Mouse (Mus musculus): ENCODE measurements at regions not wholly inside any gene's neighbourhood (a gene's known extent, or its start where the extent isn't known, plus 50 kb on each side); places are given as distances from the start of the nearest gene placed in this dataset.

DNA sequence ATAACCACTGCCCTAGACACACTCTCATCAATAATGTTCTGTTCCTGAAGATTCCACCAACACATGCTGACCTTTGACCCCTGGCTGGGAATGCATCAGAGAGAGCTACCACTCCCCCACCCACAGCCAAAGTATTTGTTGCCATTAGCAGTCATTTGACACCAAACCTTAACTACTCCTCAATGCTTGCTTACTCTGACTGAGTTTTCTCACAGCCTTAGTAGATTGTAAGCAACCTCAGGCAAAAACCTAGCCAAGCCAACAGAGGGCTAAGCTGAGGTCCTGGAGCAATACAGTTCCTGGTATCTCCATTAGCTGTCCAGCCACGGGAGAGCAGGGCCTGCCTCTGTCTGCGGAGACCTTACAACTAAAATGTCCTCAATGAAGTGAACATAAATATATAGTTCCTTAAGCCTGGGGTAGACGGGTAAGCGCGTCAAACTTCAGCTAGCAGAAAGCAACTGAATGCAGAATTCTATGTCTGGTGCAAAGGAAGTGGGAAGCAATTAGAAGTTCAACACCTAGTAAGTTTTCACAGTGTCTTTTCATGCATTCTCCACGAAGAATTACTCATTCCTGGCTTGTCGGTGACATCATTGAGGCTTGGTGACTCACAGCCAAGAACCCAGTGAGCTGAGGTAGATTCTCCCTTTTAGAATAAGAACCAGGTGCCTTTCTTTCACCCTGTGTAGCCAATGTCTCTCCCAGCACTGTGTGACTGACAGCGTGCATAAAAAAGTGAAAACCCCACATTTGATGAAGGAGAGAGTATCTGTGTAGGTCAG is 113.6 kb upstream of the Nebl start:
- DNase-seq, result no peak

DNA sequence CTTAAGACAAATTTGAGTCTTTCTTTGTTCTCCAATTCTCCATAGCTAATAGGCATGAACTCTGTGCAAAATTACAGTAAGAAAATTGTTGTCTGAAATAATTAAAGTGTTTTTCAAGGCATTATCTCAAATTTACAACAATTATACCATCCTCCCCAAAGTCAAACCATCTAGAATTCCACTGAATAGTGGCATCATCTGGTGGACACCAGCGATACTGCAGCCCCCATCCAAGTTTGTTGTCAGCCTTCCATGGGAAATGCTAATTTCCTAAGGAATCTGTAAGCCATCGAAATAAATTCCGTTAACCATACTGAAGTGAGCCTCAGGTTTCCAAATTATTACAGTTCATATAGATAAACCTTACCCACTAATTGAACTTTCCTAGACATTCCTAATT is 110.7 kb upstream of the Nebl start:
- no peak for DNase-seq

- no peak for DNase-seq
Observed at GRCm38 (mm10) chr2:17841546-17841945, 110.3 kb upstream of the Nebl start.

GRCm38 (mm10) chr2:17840941-17841498 is 109.8 kb upstream of the Nebl start:
- DNase-seq, result no peak

- no peak for DNase-seq
Observed at GRCm38 (mm10) chr2:17839649-17840048, 108.4 kb upstream of the Nebl start.

GRCm38 (mm10) chr2:17838859-17839581 is 107.8 kb upstream of the Nebl start:
- no peak for DNase-seq

DNA sequence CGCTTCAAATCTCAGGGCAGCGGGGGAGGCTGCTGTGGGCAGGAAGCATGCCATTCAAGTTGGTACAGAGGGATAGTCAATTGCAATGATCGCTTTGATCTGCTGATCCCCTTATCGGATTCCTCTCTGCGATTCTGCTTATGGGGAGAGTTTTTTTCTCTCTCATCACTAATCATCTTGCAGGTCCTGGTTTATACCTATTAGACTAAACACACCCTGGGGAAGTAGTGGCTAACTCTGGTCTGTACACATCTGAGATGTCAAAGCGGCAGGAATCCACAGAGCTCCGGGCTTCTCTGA is 107.1 kb upstream of the Nebl start:
- DNase-seq, result no peak

DNA sequence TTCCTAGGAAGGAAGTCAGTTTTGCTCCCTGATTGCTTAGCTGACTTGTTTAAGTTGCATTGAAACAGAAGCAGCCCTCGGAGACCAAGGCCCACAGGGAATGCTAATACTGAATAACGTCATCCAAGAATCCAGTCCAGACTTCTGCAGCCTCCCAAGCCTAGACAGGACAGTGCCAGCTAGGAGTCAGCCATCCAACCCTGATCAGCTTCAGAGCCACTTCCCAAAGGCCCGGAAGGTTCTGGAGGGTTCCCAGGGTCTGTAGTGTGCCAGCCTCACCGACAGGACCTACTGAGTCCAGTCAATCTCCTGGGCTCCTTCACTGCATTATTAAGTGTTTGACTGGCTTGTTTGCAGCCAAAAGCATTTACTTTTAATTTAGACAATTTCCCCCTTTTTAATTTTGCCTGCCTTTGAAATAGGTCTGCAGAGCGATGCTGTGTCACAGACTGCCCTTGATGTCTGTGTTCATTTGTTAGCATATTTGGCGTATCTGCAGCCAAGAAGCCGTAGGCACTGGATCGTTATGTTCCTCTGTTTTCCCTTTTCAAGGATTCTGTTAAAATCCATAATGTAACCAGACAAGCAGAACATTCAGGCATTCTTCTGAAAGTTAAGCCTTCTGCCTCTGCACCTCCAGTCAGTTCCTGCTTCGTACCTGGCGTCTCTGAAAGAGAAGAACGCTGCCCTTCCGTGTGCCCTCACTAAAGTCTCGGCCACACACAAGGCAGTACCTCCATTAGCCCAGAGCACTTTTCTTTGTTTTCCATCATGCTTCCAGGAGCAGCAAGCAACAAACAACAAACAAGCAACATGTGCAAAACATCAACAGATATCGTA is 106.5 kb upstream of the Nebl start:
- DNase-seq, result no peak

DNA sequence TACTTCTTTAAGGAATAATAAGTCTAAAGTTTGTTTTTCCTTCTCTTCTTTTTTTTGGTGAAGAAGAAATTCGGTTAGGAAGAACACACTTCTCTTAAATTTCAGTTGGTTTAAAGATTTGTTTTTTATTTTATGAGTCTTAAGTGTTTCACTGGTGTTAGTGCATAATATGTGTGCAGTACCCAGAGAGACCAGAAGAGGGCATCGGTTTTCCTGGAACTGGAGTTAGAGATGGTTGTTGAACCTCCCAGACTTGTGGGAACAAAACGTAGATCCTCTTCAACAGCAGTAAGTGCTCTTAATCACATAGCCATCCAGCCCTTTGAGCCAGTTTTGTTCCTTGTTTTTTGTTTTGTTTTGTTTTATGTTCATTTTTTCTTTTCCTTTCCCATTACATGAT is 101.5 kb upstream of the Nebl start:
- no peak for DNase-seq

GRCm38 (mm10) chr2:17830216-17830615 is 99.0 kb upstream of the Nebl start:
- no peak for DNase-seq

GRCm38 (mm10) chr2:17825271-17825670 is 94.0 kb upstream of the Nebl start:
- DNase-seq, result no peak

DNA sequence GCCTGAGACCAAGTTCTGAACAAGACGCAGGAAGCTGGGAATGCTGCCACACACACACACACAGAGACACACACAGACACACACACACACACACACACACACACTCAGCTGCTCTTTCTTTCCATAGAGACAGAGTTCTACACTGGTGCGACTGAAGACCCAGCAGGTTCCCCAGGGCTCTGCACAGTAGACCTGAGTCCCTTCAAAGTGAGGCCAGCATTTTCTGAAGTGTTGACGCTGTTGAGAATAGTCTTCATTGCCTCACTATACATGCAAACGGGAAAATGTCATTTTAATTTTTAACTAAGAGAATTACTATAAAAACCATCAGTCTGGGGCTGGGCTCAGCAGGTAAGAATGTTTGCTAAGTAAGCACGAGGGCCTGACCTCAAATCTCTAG is 92.9 kb upstream of the Nebl start:
- DNase-seq, result no peak

GRCm38 (mm10) chr2:17822621-17823006 is 91.3 kb upstream of the Nebl start:
- no peak for DNase-seq

DNA sequence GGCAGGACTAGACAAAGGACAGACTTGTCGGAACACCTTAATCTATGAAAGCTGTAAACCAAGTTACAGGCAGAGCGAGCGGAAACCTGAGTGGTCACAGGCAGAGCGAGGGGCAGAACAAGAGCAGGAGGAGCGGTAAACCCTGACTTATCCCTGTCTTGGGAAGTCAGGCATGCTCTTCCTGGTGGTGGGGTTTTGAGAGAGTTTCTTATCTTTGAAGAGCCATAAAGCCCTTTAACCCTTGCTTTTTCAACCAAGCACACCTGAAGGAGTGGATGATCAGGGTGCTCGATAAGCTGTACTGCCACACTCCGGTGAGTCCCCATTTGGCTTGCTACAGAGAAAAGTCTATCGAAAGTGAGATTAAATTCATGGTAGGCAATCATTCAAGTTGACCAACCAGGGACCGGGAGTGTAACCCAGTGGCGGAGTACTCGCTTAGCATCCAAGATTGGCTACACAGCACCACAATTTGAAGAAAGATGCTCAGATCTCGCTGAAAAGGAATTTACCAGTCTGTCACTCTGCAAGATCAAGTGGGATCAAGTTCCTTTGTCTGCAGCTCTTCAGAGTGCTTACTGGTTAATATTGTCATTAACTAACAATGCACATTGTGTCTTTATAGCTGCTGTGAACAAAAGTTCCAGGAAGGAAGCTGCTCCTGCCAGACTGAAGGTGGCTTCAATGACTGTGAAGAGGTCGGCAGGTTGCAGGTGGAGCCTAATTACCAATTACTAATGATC is 90.8 kb upstream of the Nebl start:
- DNase-seq, result no peak

DNA sequence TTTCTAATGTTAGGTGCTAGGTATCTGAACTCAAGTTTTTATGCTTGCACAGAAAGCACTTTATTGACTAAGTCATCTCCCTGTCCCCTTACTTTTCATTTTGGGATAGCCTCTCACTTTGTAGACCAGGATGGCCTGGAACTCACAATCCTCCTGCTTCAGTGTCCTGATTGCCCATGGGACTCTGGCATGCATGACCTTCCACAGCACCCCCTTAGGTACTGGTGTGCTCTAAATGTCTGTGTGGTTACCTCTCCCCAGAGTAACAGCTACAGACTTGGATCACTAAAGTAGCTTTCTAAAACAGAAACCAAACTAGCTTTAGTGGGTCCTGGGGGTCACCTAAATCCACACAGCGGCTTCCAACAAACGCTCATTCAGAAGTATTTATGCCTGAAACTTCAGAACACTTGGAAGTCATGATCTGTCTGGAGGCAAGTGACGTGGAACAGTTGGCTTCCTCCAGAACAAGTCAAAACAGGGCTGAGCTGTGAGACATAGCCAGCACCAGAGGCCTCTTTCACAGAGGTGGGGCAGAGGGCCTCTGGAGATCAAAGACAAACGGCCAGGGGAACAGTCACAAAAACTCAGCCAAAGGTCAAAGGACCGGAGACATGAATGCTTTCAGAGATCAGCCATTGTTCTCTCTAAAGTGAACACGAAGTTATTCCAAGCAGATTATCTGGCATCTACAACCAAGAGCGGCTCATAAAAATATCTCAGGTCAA is 80.8 kb upstream of the Nebl start:
- no peak for DNase-seq
